30 mouse cellular contexts compared by ENCODE assay signal in genomic region chr11:86834628-86835338, GRCm38 (mm10). TPM values are rescaled to one million over a fixed set of nuclear protein-coding genes. Genes with fewer than 3 reads are reported as not detected.
DNase-seq lines count a peak whose midpoint lies in the region; ATAC-seq and TF ChIP-seq lines count a peak whose summit lies in the region.
"Had no signal": no experiment of that assay in that cellular context is flagged by ENCODE, and none has a peak within 500 bp of the region (broad histone marks: within the 10 kb centered on the region; RNA-seq: fewer than 3 reads in every experiment).

No protein-coding gene starts in this region.

- no peaks in the 10 kb centered on the region for H3K4me1 ChIP-seq in kidney, postnatal 0 days (replicated peaks; ENCODE audit: insufficient read depth, low read length)
- peaks cover 14% of the 10 kb centered on the region; the same call in 1 of the 2 replicates for H3K4me1 ChIP-seq in spleen, adult 2 months (ENCODE audit: control insufficient read depth, insufficient read depth, insufficient read length)
- H3K4me1 ChIP-seq in stomach, postnatal 0 days (replicated peaks; ENCODE audit: control insufficient read depth, insufficient read depth): no peaks in the 10 kb centered on the region
- peaks cover 19% of the 10 kb centered on the region for H3K4me1 ChIP-seq in hindbrain, embryonic 10.5 days (replicated peaks)
- H3K4me1 ChIP-seq: embryonic facial prominence, embryonic 12.5 days had no signal

- ATAC-seq in kidney, postnatal 0 days (replicated peaks; ENCODE audit: low FRiP score, low read depth): no peak
- 0 out of 2 replicates have a peak, but pooled peaks have one; percentile 31 for ATAC-seq in stomach, postnatal 0 days (ENCODE audit: low FRiP score, low TSS enrichment)
- ATAC-seq: forebrain, embryonic 15.5 days; liver, embryonic 12.5 days; midbrain, embryonic 13.5 days had no signal

- DNase-seq in kidney, postnatal 0 days (ENCODE audit: low spot score): no peak
- no peak for DNase-seq in kidney, postnatal 10 days
- no peak for DNase-seq in spleen, adult 2 months (ENCODE audit: low read depth in 1 of 2, low spot score in 2 of 2)
- DNase-seq in spleen, postnatal 14 days (ENCODE audit: low spot score in 2 of 2): no peak
- DNase-seq in WW6 (ENCODE audit: low read depth, low spot score): peak; percentile 50
- no peak for DNase-seq in stomach, postnatal 0 days (ENCODE audit: low spot score)
- no peak for DNase-seq in urinary bladder, adult 2 months (ENCODE audit: low spot score)
- DNase-seq in hindbrain, embryonic 10.5 days (ENCODE audit: low spot score): no peak
- DNase-seq: adrenal gland, postnatal 25 days; cerebellum, adult 9-11 months; embryo, embryonic 11 days; gastrocnemius, adult 2 months; gastrocnemius, postnatal 36 days; heart, postnatal 10 days; layer of hippocampus, postnatal 36 days; lung, adult 18-20 months; lung, postnatal 10 days; thymus, adult 2 months; thymus, postnatal 4 days had no signal

- WGBS in kidney, postnatal 0 days: 43% methylated on average over 8 of the region's 8 CpGs
- WGBS in spleen, adult 2 months: 74% methylated on average over 8 of the region's 8 CpGs
- 57% methylated on average over 8 of the region's 8 CpGs for WGBS in stomach, postnatal 0 days
- 54% methylated on average over 8 of the region's 8 CpGs for WGBS in hindbrain, embryonic 10.5 days

- no peak for TF ChIP-seq CTCF in kidney, postnatal 0 days (IDR thresholded peaks at IDR 0.05; ENCODE audit: low read depth)
- TF ChIP-seq CTCF in spleen, adult 2 months (IDR thresholded peaks at IDR 0.05; ENCODE audit: extremely low read depth, insufficient read depth, insufficient read length, insufficient replicate concordance): no peak
- no peak for TF ChIP-seq CTCF in stomach, postnatal 0 days (IDR thresholded peaks at IDR 0.05; ENCODE audit: low read depth)

- no peak overlapping the region for H3K4me3 ChIP-seq in kidney, postnatal 0 days (replicated peaks; ENCODE audit: low read depth, low read length)
- H3K4me3 ChIP-seq in spleen, adult 2 months (ENCODE audit: extremely low read depth, insufficient read depth, insufficient read length): no peak overlapping the region
- H3K4me3 ChIP-seq in stomach, postnatal 0 days (ENCODE audit: low read depth, low read length): no peak overlapping the region
- H3K4me3 ChIP-seq in hindbrain, embryonic 10.5 days: no peak overlapping the region
- H3K4me3 ChIP-seq: embryonic facial prominence, embryonic 12.5 days; forebrain, embryonic 10.5 days; forebrain, embryonic 15.5 days; gastrocnemius, adult 2 months; heart, adult 2 months; heart, embryonic 13.5 days; hindbrain, embryonic 15.5 days; liver, embryonic 12.5 days; midbrain, embryonic 13.5 days; stomach, embryonic 15.5 days had no signal

- H3K9ac ChIP-seq in kidney, postnatal 0 days (ENCODE audit: low read depth, low read length): no peak overlapping the region
- H3K9ac ChIP-seq in stomach, postnatal 0 days (ENCODE audit: low read length): no peak overlapping the region
- H3K9ac ChIP-seq: embryonic facial prominence, embryonic 12.5 days; forebrain, embryonic 15.5 days; heart, embryonic 13.5 days; hindbrain, embryonic 15.5 days; liver, embryonic 12.5 days; midbrain, embryonic 13.5 days; stomach, embryonic 15.5 days had no signal

- no peaks in the 10 kb centered on the region for H3K36me3 ChIP-seq in kidney, postnatal 0 days (ENCODE audit: insufficient read depth, low read length)
- no peaks in the 10 kb centered on the region for H3K36me3 ChIP-seq in spleen, adult 2 months (ENCODE audit: control insufficient read depth, insufficient read depth, low read length)
- no peaks in the 10 kb centered on the region for H3K36me3 ChIP-seq in stomach, postnatal 0 days (ENCODE audit: control insufficient read depth, insufficient read depth, low read length)
- H3K36me3 ChIP-seq in hindbrain, embryonic 10.5 days: no peaks in the 10 kb centered on the region
- H3K36me3 ChIP-seq: embryonic facial prominence, embryonic 12.5 days; forebrain, embryonic 10.5 days; forebrain, embryonic 15.5 days; G1E; heart, embryonic 13.5 days; hindbrain, embryonic 15.5 days; liver, embryonic 12.5 days; midbrain, embryonic 13.5 days; stomach, embryonic 15.5 days had no signal

- no peaks in the 10 kb centered on the region for H3K9me3 ChIP-seq in kidney, postnatal 0 days (replicated peaks; ENCODE audit: low read length)
- H3K9me3 ChIP-seq in stomach, postnatal 0 days (ENCODE audit: control insufficient read depth, low read length): no peaks in the 10 kb centered on the region
- no peaks in the 10 kb centered on the region for H3K9me3 ChIP-seq in hindbrain, embryonic 10.5 days
- H3K9me3 ChIP-seq: embryonic facial prominence, embryonic 12.5 days; forebrain, embryonic 10.5 days; forebrain, embryonic 15.5 days; G1E; heart, embryonic 13.5 days; hindbrain, embryonic 15.5 days; liver, embryonic 12.5 days; midbrain, embryonic 13.5 days; stomach, embryonic 15.5 days had no signal

- peak overlapping the region; percentile 75 for H3K27ac ChIP-seq in kidney, postnatal 0 days
- H3K27ac ChIP-seq in spleen, adult 2 months (ENCODE audit: insufficient read depth, low read length): peak overlapping the region; percentile 78; the same call in 1 of the 2 replicates
- no peak overlapping the region for H3K27ac ChIP-seq in stomach, postnatal 0 days (replicated peaks)
- H3K27ac ChIP-seq in hindbrain, embryonic 10.5 days: no peak overlapping the region
- H3K27ac ChIP-seq: embryonic facial prominence, embryonic 12.5 days; forebrain, embryonic 15.5 days; gastrocnemius, adult 2 months; heart, adult 2 months; heart, embryonic 13.5 days; hindbrain, embryonic 15.5 days; liver, embryonic 12.5 days; macrophage; midbrain, embryonic 13.5 days; stomach, embryonic 15.5 days had no signal

- H3K4me2 ChIP-seq in kidney, postnatal 0 days (ENCODE audit: low read length): no peak overlapping the region
- H3K4me2 ChIP-seq in stomach, postnatal 0 days (replicated peaks; ENCODE audit: low read depth): no peak overlapping the region
- H3K4me2 ChIP-seq: embryonic facial prominence, embryonic 12.5 days; forebrain, embryonic 15.5 days; heart, embryonic 13.5 days; hindbrain, embryonic 15.5 days; liver, embryonic 12.5 days; midbrain, embryonic 13.5 days; stomach, embryonic 15.5 days had no signal

- TF ChIP-seq EP300 in stomach, postnatal 0 days (optimal IDR thresholded peaks at IDR 0.05): no peak

- no peaks in the 10 kb centered on the region for H3K27me3 ChIP-seq in kidney, postnatal 0 days (ENCODE audit: insufficient read depth, low read length)
- no peaks in the 10 kb centered on the region for H3K27me3 ChIP-seq in spleen, adult 2 months (ENCODE audit: control insufficient read depth, insufficient read depth, low read length)
- no peaks in the 10 kb centered on the region for H3K27me3 ChIP-seq in stomach, postnatal 0 days (ENCODE audit: control insufficient read depth, insufficient read depth, low read length)
- H3K27me3 ChIP-seq in hindbrain, embryonic 10.5 days (ENCODE audit: insufficient read depth, poor library complexity, severe bottlenecking): no peaks in the 10 kb centered on the region
- H3K27me3 ChIP-seq: embryonic facial prominence, embryonic 12.5 days; forebrain, embryonic 15.5 days; heart, embryonic 13.5 days; hindbrain, embryonic 15.5 days; liver, embryonic 12.5 days; midbrain, embryonic 13.5 days; stomach, embryonic 15.5 days had no signal

- TF ChIP-seq POLR2A in spleen, adult 2 months (IDR thresholded peaks at IDR 0.05; ENCODE audit: low read depth, low read length): no peak

RNA-seq across cellular contexts. Expression of gene Dhx40, which starts 27.2 kb away (rescaled TPM):
- 30.7 and 33.3 TPM in 2 replicates for polyA plus RNA-seq in kidney, postnatal 0 days (2015; fragmentation: Nextera tagmentation; extraction: Ambion mirVana)
- polyA plus RNA-seq in spleen, adult 2 months (2012; rRNA removed): 2.1 and 2.4 TPM in 2 replicates
- polyA plus RNA-seq in stomach, postnatal 0 days (2015; fragmentation: Nextera tagmentation; extraction: Ambion mirVana): 12.8 and 13.1 TPM in 2 replicates
- 30.2 and 31.9 TPM in 2 replicates for polyA plus RNA-seq in urinary bladder, adult 2 months (2012; rRNA removed)
- 34.1 and 37.8 TPM in 2 replicates for polyA plus RNA-seq in hindbrain, embryonic 10.5 days (2016; fragmentation: Nextera tagmentation; extraction: Ambion mirVana)

Comparison
In these comparisons a context has a peak if more than half of its experiments do, and no peak if none do; other contexts are left out.
1. H3K27ac ChIP-seq: peak in kidney, postnatal 0 days (single experiment) and spleen, adult 2 months (single experiment); none in stomach, postnatal 0 days (single experiment) and hindbrain, embryonic 10.5 days (single experiment).